Mouse (Mus musculus): ENCODE data around the gene Efna1. TPM values are rescaled to one million over a fixed set of nuclear protein-coding genes. Genes with fewer than 3 reads are reported as not detected.

Efna1 gene
- 39.3 and 45.0 TPM in 2 replicates for polyA plus RNA-seq (2014; fragmentation: Nextera tagmentation; extraction: Ambion mirVana)

DNA sequence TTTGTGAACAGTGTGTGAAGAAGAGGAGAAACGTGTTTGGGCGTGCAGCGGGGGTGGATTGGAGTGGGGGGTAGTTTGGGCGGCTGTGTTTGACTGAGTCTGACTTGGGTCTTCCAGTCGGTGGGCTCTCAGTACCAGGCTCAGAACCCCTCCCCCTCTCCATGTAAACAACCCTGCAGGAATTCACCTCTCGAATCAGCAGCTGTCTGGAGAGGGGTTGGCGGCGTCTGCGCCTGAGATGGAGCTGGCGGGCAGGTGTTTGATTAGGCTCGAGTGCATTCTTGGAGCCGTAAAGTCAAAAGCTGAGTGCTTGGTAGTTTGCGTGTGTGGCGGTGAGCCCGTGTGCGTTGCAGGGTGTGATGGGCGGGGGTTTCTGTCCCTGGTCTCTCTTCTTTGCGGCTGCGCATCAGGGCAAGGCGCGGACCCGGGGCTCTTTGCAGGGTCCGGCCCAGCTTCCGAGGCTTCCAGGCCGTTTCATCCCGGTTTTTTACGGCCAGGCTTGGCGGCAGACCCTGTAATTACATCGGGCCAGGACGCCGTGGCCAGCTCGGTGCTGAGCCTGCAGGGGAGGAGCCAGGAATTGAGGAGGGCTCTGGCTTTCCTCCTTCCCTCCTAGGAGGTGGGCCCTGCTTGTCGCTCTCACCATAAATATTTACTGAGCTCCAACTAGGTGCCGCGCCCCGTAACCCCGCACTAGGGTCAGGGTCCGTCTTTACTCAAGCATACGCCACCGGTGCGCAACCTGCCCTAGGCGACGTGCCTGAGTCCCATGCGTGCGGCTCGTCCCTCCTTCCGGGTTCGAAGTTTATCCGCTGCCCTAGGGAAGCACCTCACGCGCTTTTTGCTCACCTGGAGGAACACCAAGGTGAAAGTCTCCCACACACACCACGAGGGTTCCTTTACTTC, at the start of gene Efna1:
TSS of gene Efna1 (minus strand) at position 537 of the 906 bp plus-strand sequence.
- Histone ChIP-seq H3K36me3 (ENCODE audit: control insufficient read depth, insufficient read depth, low read length) (peaks cover 5% of the 10 kb centered on the region; the same call in 1 of the 2 replicates), H3K4me1 (ENCODE audit: control insufficient read depth, insufficient read depth, low read length) (peaks cover 29% of the 10 kb centered on the region), H3K9ac (replicated peaks; ENCODE audit: low read depth, low read length) (peak within 1 kb of the TSS; percentile 2; the same call in 1 of the 2 replicates), H3K27ac (ENCODE audit: low read length) (peak within 1 kb of the TSS; percentile 78), H3K9me3 (ENCODE audit: control insufficient read depth, low read depth, low read length) (no peaks in the 10 kb centered on the region), H3K4me2 (replicated peaks; ENCODE audit: low read depth, low read length) (peak within 1 kb of the TSS; percentile 96), H3K27me3 (ENCODE audit: control insufficient read depth, insufficient read depth, low read length) (no peaks in the 10 kb centered on the region), H3K4me3 (ENCODE audit: low read depth, low read length) (peak within 1 kb of the TSS; percentile 64)
- 1% methylated on average over 52 of the region's 52 CpGs for WGBS
- ATAC-seq (ENCODE audit: insufficient number of reproducible peaks, insufficient read depth, low FRiP score, low read depth): peak; percentile 73

DNA sequence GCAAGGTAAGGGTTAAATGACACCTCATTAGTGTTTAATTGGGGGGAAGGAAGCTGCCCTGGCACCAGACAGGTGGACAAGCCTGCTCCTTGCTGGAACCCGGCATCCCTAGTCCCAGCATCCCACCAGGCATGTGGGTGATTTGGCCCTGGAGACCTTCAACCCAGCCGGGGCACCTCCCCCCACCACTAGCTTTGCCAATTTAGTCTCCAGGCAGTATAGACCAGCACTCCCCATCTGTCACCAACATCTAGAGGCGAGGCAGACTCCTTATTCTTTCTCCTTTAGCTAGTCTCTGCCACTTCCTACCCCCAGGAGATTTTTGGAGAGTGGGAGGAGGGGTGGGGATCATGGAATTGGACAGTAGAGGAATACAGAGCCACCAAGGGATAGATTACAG, 49.4 kb upstream of the Efna1 start:
- ATAC-seq (ENCODE audit: insufficient number of reproducible peaks, insufficient read depth, low FRiP score, low read depth): no peak
- no peaks in the 10 kb centered on the region for H3K9me3 ChIP-seq (ENCODE audit: control insufficient read depth, low read depth, low read length)
- peaks cover 19% of the 10 kb centered on the region; the same call in 1 of the 2 replicates for H3K36me3 ChIP-seq (ENCODE audit: control insufficient read depth, insufficient read depth, low read length)
- WGBS: 53% methylated on average over 3 of the region's 3 CpGs
- no peak overlapping the region for H3K4me3 ChIP-seq (ENCODE audit: low read depth, low read length)
- peaks cover 13% of the 10 kb centered on the region for H3K4me1 ChIP-seq (ENCODE audit: control insufficient read depth, insufficient read depth, low read length)
- no peak overlapping the region for H3K27ac ChIP-seq (ENCODE audit: low read length)
- no peak overlapping the region for H3K4me2 ChIP-seq (replicated peaks; ENCODE audit: low read depth, low read length)
- no peak overlapping the region for H3K9ac ChIP-seq (replicated peaks; ENCODE audit: low read depth, low read length)
- H3K27me3 ChIP-seq (ENCODE audit: control insufficient read depth, insufficient read depth, low read length): no peaks in the 10 kb centered on the region

DNA sequence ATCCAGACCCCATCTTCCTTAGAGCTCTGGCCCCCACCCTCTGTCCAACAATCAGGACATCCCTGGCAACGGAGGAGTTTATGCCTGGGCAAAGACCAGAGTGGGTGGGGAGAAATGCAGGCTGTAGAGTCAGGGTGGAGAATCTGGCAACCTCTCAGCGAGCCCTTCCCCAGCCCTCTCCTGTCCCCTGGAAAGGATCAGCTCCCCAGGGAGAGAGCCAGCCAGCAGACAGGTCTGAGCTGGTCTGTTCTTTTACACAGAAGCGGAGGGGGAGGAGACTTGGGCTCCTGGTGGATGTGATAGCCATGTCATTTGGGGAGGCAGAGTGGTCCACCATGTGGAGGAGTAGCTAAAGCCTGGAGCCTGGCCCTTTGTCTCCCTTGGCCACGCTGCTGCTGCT, 47.7 kb upstream of the Efna1 start:
- Histone ChIP-seq H3K9ac (replicated peaks; ENCODE audit: low read depth, low read length) (no peak overlapping the region), H3K27me3 (ENCODE audit: control insufficient read depth, insufficient read depth, low read length) (no peaks in the 10 kb centered on the region), H3K9me3 (ENCODE audit: control insufficient read depth, low read depth, low read length) (no peaks in the 10 kb centered on the region), H3K36me3 (ENCODE audit: control insufficient read depth, insufficient read depth, low read length) (peaks cover 8% of the 10 kb centered on the region; the same call in 1 of the 2 replicates), H3K4me2 (replicated peaks; ENCODE audit: low read depth, low read length) (no peak overlapping the region), H3K4me1 (ENCODE audit: control insufficient read depth, insufficient read depth, low read length) (peaks cover 13% of the 10 kb centered on the region), H3K27ac (ENCODE audit: low read length) (no peak overlapping the region), H3K4me3 (ENCODE audit: low read depth, low read length) (no peak overlapping the region)
- ATAC-seq (ENCODE audit: insufficient number of reproducible peaks, insufficient read depth, low FRiP score, low read depth): no peak
- WGBS: 23% methylated on average over 4 of the region's 4 CpGs

DNA sequence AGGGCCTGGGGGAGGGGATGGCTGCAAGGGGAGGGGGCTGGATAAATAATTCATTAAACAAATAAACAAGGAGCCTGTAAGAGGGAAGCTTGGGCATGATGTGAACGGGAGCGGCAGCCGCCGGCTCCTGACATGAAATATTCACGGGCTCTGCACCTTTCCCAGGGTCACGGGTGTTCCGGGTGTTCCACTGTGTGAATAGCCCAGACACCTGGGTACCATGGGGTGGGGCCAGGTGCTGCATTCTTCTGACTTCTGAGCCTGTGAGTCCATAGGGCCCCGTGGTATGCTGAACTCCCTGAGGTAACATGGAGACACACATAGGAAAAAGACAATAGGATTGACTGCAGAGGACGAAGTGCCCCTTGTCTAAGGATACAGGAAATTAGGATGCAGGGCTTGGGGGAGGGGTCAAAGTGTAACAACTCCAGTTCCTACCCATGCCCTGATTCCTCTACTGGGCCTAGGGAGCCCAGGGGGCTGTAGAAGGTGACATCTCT, 46.5 kb upstream of the Efna1 start:
- Histone ChIP-seq H3K27me3 (ENCODE audit: control insufficient read depth, insufficient read depth, low read length) (no peaks in the 10 kb centered on the region), H3K27ac (ENCODE audit: low read length) (no peak overlapping the region), H3K9ac (replicated peaks; ENCODE audit: low read depth, low read length) (no peak overlapping the region), H3K36me3 (ENCODE audit: control insufficient read depth, insufficient read depth, low read length) (no peaks in the 10 kb centered on the region), H3K9me3 (ENCODE audit: control insufficient read depth, low read depth, low read length) (no peaks in the 10 kb centered on the region), H3K4me2 (replicated peaks; ENCODE audit: low read depth, low read length) (no peak overlapping the region), H3K4me1 (ENCODE audit: control insufficient read depth, insufficient read depth, low read length) (peaks cover 7% of the 10 kb centered on the region), H3K4me3 (ENCODE audit: low read depth, low read length) (no peak overlapping the region)
- 25% methylated on average over 9 of the region's 9 CpGs for WGBS
- ATAC-seq (ENCODE audit: insufficient number of reproducible peaks, insufficient read depth, low FRiP score, low read depth): no peak

DNA sequence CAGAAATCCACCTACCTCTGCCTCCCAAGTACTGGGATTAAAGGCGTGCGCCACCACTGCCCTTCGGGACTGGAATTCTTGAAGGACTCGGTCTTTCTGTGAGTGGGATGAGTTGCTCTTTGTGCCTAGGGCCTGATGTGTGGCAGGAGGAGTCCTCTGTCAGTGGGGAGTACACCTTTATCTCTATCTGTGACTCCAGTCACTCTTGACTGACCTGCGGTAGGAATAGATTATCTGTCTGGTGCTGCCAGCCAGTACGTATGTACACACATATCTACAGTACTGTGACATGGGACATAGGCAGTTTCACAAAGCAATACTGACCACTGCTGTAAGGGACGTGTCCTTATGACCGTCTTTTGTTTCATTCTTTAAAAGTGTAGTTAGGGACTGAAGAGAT, 44.9 kb upstream of the Efna1 start:
- ATAC-seq (ENCODE audit: insufficient number of reproducible peaks, insufficient read depth, low FRiP score, low read depth): no peak
- H3K4me3 ChIP-seq (ENCODE audit: low read depth, low read length): no peak overlapping the region
- WGBS: 93% methylated on average over 8 of the region's 8 CpGs
- H3K9me3 ChIP-seq (ENCODE audit: control insufficient read depth, low read depth, low read length): no peaks in the 10 kb centered on the region
- no peak overlapping the region for H3K9ac ChIP-seq (replicated peaks; ENCODE audit: low read depth, low read length)
- no peak overlapping the region for H3K4me2 ChIP-seq (replicated peaks; ENCODE audit: low read depth, low read length)
- H3K27me3 ChIP-seq (ENCODE audit: control insufficient read depth, insufficient read depth, low read length): no peaks in the 10 kb centered on the region
- H3K27ac ChIP-seq (ENCODE audit: low read length): no peak overlapping the region
- H3K36me3 ChIP-seq (ENCODE audit: control insufficient read depth, insufficient read depth, low read length): no peaks in the 10 kb centered on the region
- peaks cover 21% of the 10 kb centered on the region for H3K4me1 ChIP-seq (ENCODE audit: control insufficient read depth, insufficient read depth, low read length)

DNA sequence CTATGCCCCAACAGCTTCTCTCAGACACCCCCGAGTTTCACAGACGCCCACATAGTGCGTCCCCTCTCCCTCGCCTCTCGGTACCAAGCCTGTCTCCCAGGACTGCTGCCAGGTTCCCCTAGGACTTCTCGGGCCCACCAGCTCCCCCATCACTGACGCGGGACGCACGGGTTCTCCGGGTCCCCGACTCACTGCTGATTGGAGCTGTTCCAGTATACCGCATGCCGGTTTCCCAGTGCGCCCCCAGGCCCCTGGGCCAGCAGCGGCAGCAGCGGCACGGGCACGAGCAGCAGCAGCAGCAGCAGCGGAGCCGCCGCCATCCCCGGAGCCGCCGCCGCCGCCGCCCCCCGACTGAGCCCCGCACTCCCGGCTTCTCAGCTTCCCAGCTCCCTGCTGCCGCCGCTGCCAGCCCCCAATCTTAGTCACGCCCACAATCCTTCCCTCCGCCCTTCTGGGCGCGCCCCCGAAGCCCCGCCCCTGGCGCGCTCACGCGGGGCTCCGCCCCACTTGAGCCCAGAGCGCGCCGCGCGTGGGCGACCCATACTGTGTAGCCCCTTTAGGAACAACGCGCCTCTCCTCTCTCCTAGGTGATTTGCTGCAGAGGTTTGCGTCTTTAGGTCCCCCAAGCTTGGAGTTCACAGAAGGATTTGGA, 41.7 kb upstream of the Efna1 start, which contains the start of gene Efna3:
TSS of gene Efna3 (minus strand) at position 452 of the 652 bp plus-strand sequence.
- H3K9me3 ChIP-seq (ENCODE audit: control insufficient read depth, low read depth, low read length): no peaks in the 10 kb centered on the region
- H3K4me3 ChIP-seq (ENCODE audit: low read depth, low read length): peak within 1 kb of the TSS; percentile 52
- no peak within 1 kb of the TSS for H3K27ac ChIP-seq (ENCODE audit: low read length)
- H3K4me2 ChIP-seq (replicated peaks; ENCODE audit: low read depth, low read length): peak within 1 kb of the TSS; percentile 89
- WGBS: under 1% methylated on average over 53 of the region's 53 CpGs
- peak; percentile 35; the same call in 1 of the 2 replicates for ATAC-seq (ENCODE audit: insufficient number of reproducible peaks, insufficient read depth, low FRiP score, low read depth)
- no peaks in the 10 kb centered on the region for H3K36me3 ChIP-seq (ENCODE audit: control insufficient read depth, insufficient read depth, low read length)
- H3K4me1 ChIP-seq (ENCODE audit: control insufficient read depth, insufficient read depth, low read length): peaks cover 39% of the 10 kb centered on the region
- H3K9ac ChIP-seq (replicated peaks; ENCODE audit: low read depth, low read length): peak within 1 kb of the TSS; percentile 41
- peaks cover 15% of the 10 kb centered on the region; the same call in 1 of the 2 replicates for H3K27me3 ChIP-seq (ENCODE audit: control insufficient read depth, insufficient read depth, low read length)

DNA sequence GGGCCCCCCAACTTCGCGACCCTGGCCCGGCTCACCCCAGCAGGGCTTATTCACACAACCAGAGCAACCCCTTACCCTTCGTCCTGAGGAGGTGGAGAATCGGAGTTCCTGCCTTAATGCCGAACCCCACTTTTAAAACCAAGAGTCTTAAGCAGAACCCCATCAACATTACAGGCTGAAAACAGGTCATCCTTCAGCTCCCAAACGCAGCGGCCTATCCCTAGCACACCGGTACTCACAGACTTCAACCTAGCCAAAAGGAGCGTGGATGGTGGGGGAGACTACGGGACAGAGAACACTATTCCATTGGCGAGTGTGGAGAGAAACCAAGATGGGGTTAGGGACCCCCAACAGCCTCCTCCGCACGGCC, 41.2 kb upstream of the Efna1 start:
- Histone ChIP-seq H3K4me1 (ENCODE audit: control insufficient read depth, insufficient read depth, low read length) (peaks cover 35% of the 10 kb centered on the region), H3K4me2 (replicated peaks; ENCODE audit: low read depth, low read length) (peak overlapping the region; percentile 89), H3K36me3 (ENCODE audit: control insufficient read depth, insufficient read depth, low read length) (no peaks in the 10 kb centered on the region), H3K4me3 (ENCODE audit: low read depth, low read length) (peak overlapping the region; percentile 52), H3K27ac (ENCODE audit: low read length) (no peak overlapping the region), H3K9ac (replicated peaks; ENCODE audit: low read depth, low read length) (peak overlapping the region; percentile 41), H3K27me3 (ENCODE audit: control insufficient read depth, insufficient read depth, low read length) (peaks cover 15% of the 10 kb centered on the region; the same call in 1 of the 2 replicates), H3K9me3 (ENCODE audit: control insufficient read depth, low read depth, low read length) (no peaks in the 10 kb centered on the region)
- WGBS: 2% methylated on average over 14 of the region's 14 CpGs
- ATAC-seq (ENCODE audit: insufficient number of reproducible peaks, insufficient read depth, low FRiP score, low read depth): no peak

All from stomach, embryonic 14.5 days (tissue).